Mouse (Mus musculus) hindbrain, embryonic 14.5 days (tissue): ENCODE data around the gene Dip2c. TPM values are rescaled to one million over a fixed set of nuclear protein-coding genes. Genes with fewer than 3 reads are reported as not detected.

Experiments
- ATAC-seq: fragments of 200-750 bp; cut with Nextera tagmentation; 2 replicates; pipeline ENCODE4 v1.8.0; 2017; ENCODE audit warnings: moderate number of reproducible peaks, mild to moderate bottlenecking, moderate TSS enrichment, moderate library complexity; ENCODE audit not compliant: low FRiP score
- DNase-seq: peaks from one replicate; pipeline ENCODE4 v3.0.0-alpha.2; 2015; ENCODE audit warnings: low spot score
- H3K27ac ChIP-seq: fragments of 300-500 bp; sonication (generic); 2 replicates; pipeline ENCODE4 v1.5.1; 2014; ENCODE audit warnings: mild to moderate bottlenecking, moderate library complexity
- H3K27me3 ChIP-seq: fragments of 300-500 bp; sonication (generic); 2 replicates; pipeline ENCODE4 v1.6.1; 2014; ENCODE audit warnings: mild to moderate bottlenecking, low read length, mixed read lengths; ENCODE audit not compliant: control insufficient read depth, insufficient read depth
- H3K36me3 ChIP-seq: fragments of 300-500 bp; sonication (generic); replicated peaks from 2 replicates; pipeline ENCODE4 v1.6.1; 2014; ENCODE audit not compliant: control insufficient read depth, insufficient read depth
- H3K4me1 ChIP-seq: fragments of 300-500 bp; sonication (generic); replicated peaks from 2 replicates; pipeline ENCODE4 v1.6.1; 2014; ENCODE audit warnings: antibody characterized with exemption, low read length, mixed read lengths; ENCODE audit not compliant: control insufficient read depth, insufficient read depth
- H3K4me2 ChIP-seq: fragments of 300-500 bp; sonication (generic); replicated peaks from 2 replicates; pipeline ENCODE4 v1.6.1; 2014; ENCODE audit warnings: mild to moderate bottlenecking, moderate library complexity
- H3K4me3 ChIP-seq: fragments of 300-500 bp; sonication (generic); replicated peaks from 2 replicates; pipeline ENCODE4 v1.5.1; 2014; ENCODE audit warnings: mild to moderate bottlenecking, low read length
- H3K9ac ChIP-seq: fragments of 300-500 bp; sonication (generic); 2 replicates; pipeline ENCODE4 v1.6.1; 2014
- H3K9me3 ChIP-seq: fragments of 300-500 bp; sonication (generic); 2 replicates; pipeline ENCODE4 v1.6.1; 2016; ENCODE audit warnings: low read length; ENCODE audit not compliant: control insufficient read depth
- WGBS: fragments of 180-500 bp; shearing (Covaris S2); extraction: QIAGEN DNeasy Blood & Tissue Kit; methylation state at CpG from one replicate; pipeline ENCODE4 v1.1.7; 2014; 5-methylcytosine and 5-hydroxymethylcytosine counted together
- polyA plus RNA-seq: library from polyadenylated mRNA; unstranded; fragments of >200 nt; fragmentation: Nextera tagmentation; extraction: Ambion mirVana; gene quantifications from 2 replicates; pipeline ENCODE4 v1.2.1, GENCODE M21; 2014

Gene Dip2c
- polyA plus RNA-seq, 1 experiment from 2014 or later: 24.0 TPM

- no peak for DNase-seq
- Histone ChIP-seq H3K4me2 (no peak overlapping the region), H3K36me3 (peaks cover 52% of the 10 kb centered on the region), H3K4me1 (no peaks in the 10 kb centered on the region), H3K27ac (no peak overlapping the region), H3K27me3 (no peaks in the 10 kb centered on the region), H3K9me3 (0 out of 2 replicates have a peak, but pooled peaks cover 4% of the 10 kb centered on the region), H3K9ac (no peak overlapping the region), H3K4me3 (no peak overlapping the region)
- ATAC-seq: no peak
- 95% methylated on average over 3 of the region's 3 CpGs for WGBS
These were observed 405.2 kb downstream of the Dip2c start for GRCm38 (mm10) chr13:9681492-9681891.

GRCm38 (mm10) chr13:9683280-9683679 is 407.0 kb downstream of the Dip2c start:
- Histone ChIP-seq H3K27me3 (no peaks in the 10 kb centered on the region), H3K36me3 (peaks cover 69% of the 10 kb centered on the region), H3K9me3 (no peaks in the 10 kb centered on the region), H3K4me2 (no peak overlapping the region), H3K4me3 (no peak overlapping the region), H3K9ac (no peak overlapping the region), H3K4me1 (no peaks in the 10 kb centered on the region), H3K27ac (no peak overlapping the region)
- ATAC-seq: no peak
- WGBS: 93% methylated on average over 4 of the region's 4 CpGs
- DNase-seq: no peak

- no peaks in the 10 kb centered on the region for H3K4me1 ChIP-seq
- H3K9me3 ChIP-seq: no peaks in the 10 kb centered on the region
- no peak; the same call in 1 of the 2 replicates for ATAC-seq
- H3K9ac ChIP-seq: no peak overlapping the region
- H3K4me3 ChIP-seq: no peak overlapping the region
- no peak overlapping the region for H3K27ac ChIP-seq
- no peak for DNase-seq
- no peaks in the 10 kb centered on the region for H3K27me3 ChIP-seq
- 90% methylated on average over 11 of the region's 11 CpGs for WGBS
- H3K36me3 ChIP-seq: peaks cover 79% of the 10 kb centered on the region
- no peak overlapping the region for H3K4me2 ChIP-seq
These were observed 408.0 kb downstream of the Dip2c start for GRCm38 (mm10) chr13:9684153-9684923.

- WGBS: 93% methylated on average over 7 of the region's 7 CpGs
- ATAC-seq (no peak), DNase-seq (no peak)
- Histone ChIP-seq H3K4me2 (no peak overlapping the region), H3K9ac (no peak overlapping the region), H3K36me3 (peaks cover 96% of the 10 kb centered on the region), H3K27ac (no peak overlapping the region), H3K27me3 (no peaks in the 10 kb centered on the region), H3K4me3 (no peak overlapping the region), H3K9me3 (no peaks in the 10 kb centered on the region), H3K4me1 (no peaks in the 10 kb centered on the region)
These were observed 409.9 kb downstream of the Dip2c start for GRCm38 (mm10) chr13:9686261-9686660.

GRCm38 (mm10) chr13:9686765-9687164 is 410.4 kb downstream of the Dip2c start:
- ATAC-seq (0 out of 2 replicates have a peak, but pooled peaks have one; percentile 40), DNase-seq (no peak)
- Histone ChIP-seq H3K4me1 (no peaks in the 10 kb centered on the region), H3K4me2 (no peak overlapping the region), H3K9ac (no peak overlapping the region), H3K27ac (no peak overlapping the region), H3K9me3 (no peaks in the 10 kb centered on the region), H3K27me3 (no peaks in the 10 kb centered on the region), H3K36me3 (peaks cover 97% of the 10 kb centered on the region), H3K4me3 (no peak overlapping the region)
- WGBS: 86% methylated on average over 11 of the region's 11 CpGs

GRCm38 (mm10) chr13:9689366-9689765 is 413.0 kb downstream of the Dip2c start:
- Histone ChIP-seq H3K9ac (no peak overlapping the region), H3K27ac (no peak overlapping the region), H3K4me1 (no peaks in the 10 kb centered on the region), H3K36me3 (peaks cover 96% of the 10 kb centered on the region), H3K9me3 (no peaks in the 10 kb centered on the region), H3K4me3 (no peak overlapping the region), H3K27me3 (no peaks in the 10 kb centered on the region), H3K4me2 (no peak overlapping the region)
- DNase-seq (no peak), ATAC-seq (no peak)
- WGBS: 92% methylated on average over 16 of the region's 16 CpGs

GRCm38 (mm10) chr13:9692876-9693275 is 416.5 kb downstream of the Dip2c start:
- DNase-seq: no peak
- Histone ChIP-seq H3K4me3 (no peak overlapping the region), H3K4me1 (no peaks in the 10 kb centered on the region), H3K27ac (no peak overlapping the region), H3K9me3 (no peaks in the 10 kb centered on the region), H3K36me3 (peaks cover 93% of the 10 kb centered on the region), H3K27me3 (no peaks in the 10 kb centered on the region), H3K9ac (no peak overlapping the region), H3K4me2 (no peak overlapping the region)
- ATAC-seq: no peak
- 79% methylated on average over 3 of the region's 3 CpGs for WGBS

GRCm38 (mm10) chr13:9694651-9695050 is 418.3 kb downstream of the Dip2c start:
- Histone ChIP-seq H3K9ac (no peak overlapping the region), H3K27ac (no peak overlapping the region), H3K27me3 (no peaks in the 10 kb centered on the region), H3K4me1 (no peaks in the 10 kb centered on the region), H3K9me3 (no peaks in the 10 kb centered on the region), H3K36me3 (peaks cover 81% of the 10 kb centered on the region), H3K4me3 (no peak overlapping the region), H3K4me2 (no peak overlapping the region)
- 94% methylated on average over 6 of the region's 6 CpGs for WGBS
- DNase-seq: no peak
- ATAC-seq: no peak

GRCm38 (mm10) chr13:9695403-9695802 is 419.1 kb downstream of the Dip2c start:
- no peak overlapping the region for H3K9ac ChIP-seq
- no peak overlapping the region for H3K4me3 ChIP-seq
- no peak overlapping the region for H3K4me2 ChIP-seq
- H3K27ac ChIP-seq: no peak overlapping the region
- H3K36me3 ChIP-seq: peaks cover 73% of the 10 kb centered on the region
- WGBS: 94% methylated on average over 4 of the region's 4 CpGs
- no peak for ATAC-seq
- H3K9me3 ChIP-seq: no peaks in the 10 kb centered on the region
- no peak for DNase-seq
- H3K27me3 ChIP-seq: no peaks in the 10 kb centered on the region
- no peaks in the 10 kb centered on the region for H3K4me1 ChIP-seq
